Mouse (Mus musculus) megakaryocyte, embryonic 14.5 days (primary cell): ENCODE results near the gene Fgfr4.

ENCODE experiments used
- FLI1 ChIP-seq: IDR thresholded peaks from 2 replicates; pipeline ENCODE4 v1.6.1; 2012; ENCODE audit warnings: low read length, inconsistent platforms, mixed read lengths
- GATA1 ChIP-seq: IDR thresholded peaks from 3 replicates; pipeline ENCODE4 v1.6.1; 2012; ENCODE audit warnings: mixed read lengths, low read length, inconsistent platforms, borderline replicate concordance

DNA sequence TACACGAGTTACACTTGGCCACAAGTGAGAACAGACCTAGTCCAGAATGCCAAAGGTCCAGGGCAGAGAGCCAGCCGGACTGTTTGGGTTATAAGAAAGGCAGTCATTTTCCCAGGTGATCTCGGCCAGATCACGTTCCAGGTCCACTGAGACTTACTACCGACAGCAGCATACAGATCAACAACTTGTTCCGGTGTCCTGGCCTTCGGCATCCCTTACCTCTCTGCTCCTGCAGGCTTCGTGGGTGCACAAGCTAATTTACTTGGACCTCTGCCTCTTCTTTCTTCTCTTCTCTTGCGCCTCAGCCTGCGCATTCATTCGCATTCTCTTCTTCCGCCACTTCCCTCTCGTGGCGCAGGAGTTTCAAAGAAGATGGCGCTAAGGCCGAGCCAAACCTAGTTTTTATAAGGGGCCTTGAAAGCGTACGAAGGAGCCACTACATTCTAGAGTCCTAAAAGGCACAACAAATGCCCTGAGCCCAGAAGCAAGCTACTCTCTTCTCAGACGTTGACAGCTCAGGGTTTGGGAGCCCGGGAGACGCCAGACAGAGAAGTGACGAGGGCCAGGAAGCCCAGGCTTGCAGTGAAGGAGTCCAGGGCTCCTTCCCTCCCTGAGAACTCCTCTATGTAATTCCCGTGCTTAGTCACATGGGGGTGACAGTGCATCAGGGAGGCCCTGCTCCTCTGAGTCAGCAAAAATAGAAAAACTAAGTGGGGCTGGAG is 29.9 kb downstream of the Fgfr4 start:
- no peak for TF ChIP-seq GATA1
- no peak for TF ChIP-seq FLI1
